Mouse (Mus musculus) induced T-regulatory cell, adult 2 months (primary cell): ENCODE data around the gene Zfr.
A peak's percentile ranks its signal among the peaks of the same experiment; 100 is the strongest.

Experiments
- DNase-seq: peaks from one replicate; pipeline ENCODE4 v3.0.0-alpha.2; 2012; ENCODE audit warnings: low read depth

The Zfr gene

GRCm38 (mm10) chr15:12117242-12118092 is at the start of gene Zfr:
Gene Zfr, plus strand, starts transcription at chr15:12117831.
- DNase-seq: peak; percentile 96

DNA sequence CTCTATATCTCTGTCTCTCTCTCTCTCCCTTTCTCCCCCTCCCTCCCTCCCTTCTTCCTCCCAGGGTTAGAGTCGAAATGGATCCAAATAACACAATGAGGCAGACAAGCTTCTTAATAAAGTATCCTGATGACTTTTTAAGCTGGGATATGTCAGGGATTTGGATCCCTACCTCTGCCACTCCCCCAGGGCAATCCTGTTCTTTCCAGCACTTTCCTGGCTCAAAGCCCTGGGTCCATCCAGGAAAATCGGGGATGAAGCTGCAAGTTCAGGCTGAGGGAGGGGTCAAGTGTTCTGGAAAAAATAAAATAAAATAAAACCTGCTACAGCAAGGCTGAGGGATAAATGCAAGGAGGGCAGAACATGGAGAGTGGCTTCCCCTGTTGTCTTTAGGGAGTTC is 49.7 kb upstream of the Zfr start:
- no peak for DNase-seq

- peak; percentile 26 for DNase-seq
These were observed 49.0 kb upstream of the Zfr start for GRCm38 (mm10) chr15:12068395-12069218.

GRCm38 (mm10) chr15:12072709-12073336 is 44.8 kb upstream of the Zfr start:
- no peak for DNase-seq

- DNase-seq: no peak
These were observed 43.2 kb upstream of the Zfr start for GRCm38 (mm10) chr15:12074426-12074825.

DNA sequence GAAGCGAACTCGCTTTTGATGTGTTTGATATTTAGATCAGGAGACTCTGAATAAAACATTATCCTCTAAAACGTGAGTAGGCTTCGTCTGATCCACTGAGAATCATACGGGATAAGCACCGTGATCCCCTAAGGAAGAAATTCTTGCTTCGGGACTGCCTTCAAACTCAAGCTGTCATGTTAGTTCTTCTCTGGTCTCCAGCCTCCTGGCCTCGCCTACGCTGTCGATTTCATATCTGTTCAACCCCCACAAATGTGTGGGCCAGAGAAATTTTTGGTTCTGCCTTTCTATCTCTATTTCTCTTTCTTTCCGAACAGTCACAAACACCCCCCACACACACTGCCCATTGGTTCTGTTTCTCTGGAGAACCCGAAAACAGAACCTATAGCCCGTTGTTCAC is 35.3 kb upstream of the Zfr start:
- no peak for DNase-seq

DNA sequence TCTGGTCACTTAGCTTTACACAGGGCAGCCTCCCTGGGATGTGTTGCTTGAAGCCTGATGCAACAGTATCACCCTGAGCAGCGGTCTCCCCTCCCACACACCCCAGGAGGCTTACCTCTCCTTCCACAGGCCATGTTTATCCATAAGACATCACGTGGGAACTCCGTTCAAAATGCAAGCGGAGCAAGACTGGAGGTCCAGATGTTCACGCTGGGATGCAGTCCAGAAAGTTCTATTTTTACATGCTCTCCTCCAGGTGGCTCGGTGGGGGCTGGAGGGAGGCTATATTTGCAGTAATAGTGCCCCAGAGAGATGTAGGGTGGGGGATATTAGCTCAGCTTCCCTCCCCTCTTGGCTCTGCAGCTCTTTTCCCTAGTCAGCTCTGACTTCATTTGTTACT is 33.5 kb upstream of the Zfr start:
- no peak for DNase-seq

DNA sequence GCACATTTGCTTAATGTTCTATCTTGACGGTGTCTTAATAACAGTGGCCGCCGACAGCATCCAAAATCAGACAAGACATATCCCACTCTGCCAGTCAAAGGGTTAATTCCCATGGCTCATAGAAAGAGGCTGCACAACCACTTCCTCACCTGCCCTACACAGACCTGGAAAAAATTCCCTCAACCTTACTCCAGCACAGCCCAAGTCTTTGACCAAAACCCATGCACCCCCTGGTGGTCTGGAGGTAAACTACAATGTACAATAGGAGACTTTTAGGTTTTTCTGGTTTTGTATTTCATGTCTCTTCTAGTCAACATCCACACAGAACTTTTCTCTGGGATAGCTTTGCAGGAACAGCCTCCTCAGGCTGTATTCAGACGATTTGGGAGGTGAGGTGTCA is 32.8 kb upstream of the Zfr start:
- peak; percentile 79 for DNase-seq

DNA sequence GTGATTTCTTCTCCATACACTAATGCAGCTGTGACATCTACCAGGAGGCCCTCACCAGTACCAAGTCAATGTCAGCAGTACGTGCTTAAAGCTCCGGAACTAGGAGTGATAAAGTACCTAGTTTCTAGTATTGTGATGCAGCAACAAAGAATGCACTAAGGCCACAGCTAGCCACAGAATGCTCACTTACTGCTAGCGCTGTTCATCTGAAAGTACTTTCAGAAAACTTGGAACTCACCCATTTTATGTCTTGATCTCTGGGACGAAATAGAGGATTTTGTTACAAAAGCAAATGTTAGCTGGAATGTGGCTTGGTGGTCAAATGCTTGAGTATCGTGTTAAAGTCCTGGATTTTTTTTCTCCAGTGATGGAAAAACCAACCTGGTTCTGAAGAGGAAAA is 30.0 kb upstream of the Zfr start:
- DNase-seq: no peak

GRCm38 (mm10) chr15:12088091-12088490 is 29.5 kb upstream of the Zfr start:
- no peak for DNase-seq

DNA sequence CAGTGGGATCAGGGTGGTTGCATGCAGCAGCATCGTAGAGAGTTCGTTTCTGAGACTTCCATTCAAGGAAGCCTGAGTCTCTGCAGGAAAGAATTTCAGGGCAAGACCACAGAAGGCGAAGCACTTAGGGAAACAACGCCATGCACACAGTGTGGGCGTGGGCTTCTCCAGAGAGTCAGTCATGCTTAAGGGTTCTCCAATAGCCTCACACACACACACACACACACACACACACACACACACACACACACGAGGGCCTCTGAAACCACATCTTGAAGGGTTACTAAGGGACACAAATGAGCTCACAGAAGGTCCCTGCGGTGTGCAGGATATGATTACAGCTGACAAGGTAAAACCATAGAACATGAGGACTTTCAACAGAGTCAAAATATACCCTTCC is 27.5 kb upstream of the Zfr start:
- DNase-seq: no peak

GRCm38 (mm10) chr15:12090981-12091669 is 26.5 kb upstream of the Zfr start:
- no peak for DNase-seq

DNA sequence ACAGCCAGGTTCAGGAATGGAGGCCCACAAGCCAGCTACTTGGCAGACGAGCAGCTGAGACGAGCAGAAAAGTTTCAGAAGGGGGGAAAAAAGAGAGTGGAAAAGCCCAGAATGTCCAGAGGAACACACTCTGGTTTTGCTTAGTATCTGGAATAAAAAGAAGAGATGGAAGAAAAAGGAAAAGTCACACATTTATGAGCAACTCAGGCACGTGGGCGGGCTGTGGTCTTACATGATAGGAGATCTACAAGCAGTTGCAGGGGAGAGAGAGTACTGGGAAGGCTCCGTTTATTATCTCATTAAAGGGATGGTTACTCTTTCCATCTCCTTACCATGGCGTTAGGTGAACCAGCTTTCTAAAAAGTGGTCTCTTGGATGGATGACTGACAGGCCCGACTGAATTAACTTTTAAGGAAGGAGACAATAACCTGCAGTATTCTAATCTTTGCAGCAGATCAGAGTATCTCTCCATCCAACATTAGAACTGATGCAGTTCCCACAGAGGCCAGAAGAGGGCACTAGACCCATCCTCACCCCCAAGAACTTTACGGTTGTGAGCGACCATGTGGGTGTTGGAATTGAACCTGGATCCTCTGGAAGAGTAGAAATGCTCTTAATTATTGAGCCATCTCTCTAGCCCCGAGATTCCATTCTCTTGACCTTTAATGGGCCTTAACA is 25.7 kb upstream of the Zfr start:
- peak; percentile 83 for DNase-seq

- DNase-seq: no peak
These were observed 24.3 kb upstream of the Zfr start for GRCm38 (mm10) chr15:12093026-12093960.

GRCm38 (mm10) chr15:12093961-12094566 is 23.6 kb upstream of the Zfr start:
- no peak for DNase-seq

- DNase-seq: no peak
These were observed 21.2 kb upstream of the Zfr start for GRCm38 (mm10) chr15:12096447-12096846.

- DNase-seq: no peak
These were observed 20.3 kb upstream of the Zfr start for GRCm38 (mm10) chr15:12097344-12097743.

DNA sequence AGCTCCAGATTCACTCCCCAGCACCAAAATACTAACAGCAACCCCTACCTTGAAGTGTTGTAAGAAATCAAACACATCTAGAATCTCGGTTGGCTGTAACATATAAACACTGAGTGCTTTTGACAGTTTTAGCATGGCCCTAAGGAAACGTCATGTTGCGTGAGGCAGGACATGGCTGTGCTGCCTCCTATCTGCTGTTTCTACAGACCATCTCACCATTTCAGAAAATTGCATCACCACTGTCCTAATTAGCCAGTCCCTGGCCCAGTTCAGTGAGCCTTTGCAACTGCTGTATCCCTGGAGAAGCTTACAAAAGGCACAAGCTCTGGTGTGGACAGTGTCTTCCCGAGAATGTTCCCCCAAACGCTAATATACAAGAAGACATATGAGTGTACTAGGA is 16.7 kb upstream of the Zfr start:
- no peak for DNase-seq

- no peak for DNase-seq
These were observed 13.9 kb upstream of the Zfr start for GRCm38 (mm10) chr15:12103763-12104162.

DNA sequence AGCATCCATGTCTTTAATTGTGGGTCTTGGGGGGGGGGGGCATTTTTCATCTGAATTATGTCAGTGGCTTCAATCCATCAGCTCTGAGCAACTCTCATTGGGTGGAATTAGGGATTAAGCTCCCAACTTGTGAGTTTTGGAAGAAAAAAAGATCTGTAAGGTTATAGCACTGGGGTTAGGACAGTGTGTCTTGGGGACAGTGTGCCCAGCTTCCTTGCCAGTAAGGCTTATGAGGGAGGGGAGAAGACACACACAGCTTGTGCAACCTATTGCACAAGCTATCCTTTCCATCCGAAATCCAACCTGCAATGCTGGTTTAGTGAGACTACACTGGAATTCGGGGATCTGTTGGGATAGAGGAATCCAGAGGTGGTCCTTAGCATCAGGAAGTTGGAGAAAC is 12.8 kb upstream of the Zfr start:
- no peak for DNase-seq
